Mouse (Mus musculus) layer of hippocampus, adult 11-12 months (tissue): ENCODE measurements around the gene A230050P20Rik.
A peak's percentile ranks its signal among the peaks of the same experiment; 100 is the strongest.

Source experiments
- DNase-seq: peaks from one replicate; pipeline ENCODE4 v3.0.0; 2022; ENCODE audit warnings: low spot score

The A230050P20Rik gene

DNA sequence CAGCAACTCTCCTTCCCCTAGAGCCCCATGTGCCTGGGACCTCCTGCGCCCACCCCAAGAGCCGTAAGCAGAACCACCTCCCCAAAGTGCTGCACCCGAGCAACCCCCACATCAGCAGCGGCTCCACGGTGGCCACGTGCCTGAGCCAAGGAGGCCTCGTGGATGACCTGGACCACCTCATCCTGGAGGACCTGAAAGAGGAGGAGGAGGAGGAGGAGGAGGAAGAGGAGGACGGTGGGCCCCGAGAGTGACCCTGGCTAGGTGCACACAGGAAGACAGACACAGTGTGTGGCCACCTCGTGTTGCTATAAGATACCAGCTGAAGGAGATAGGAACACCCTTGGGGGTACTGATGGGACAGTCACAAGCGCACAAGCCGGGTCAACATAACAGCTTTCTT, 5.1 kb downstream of the A230050P20Rik start:
- no peak for DNase-seq

DNA sequence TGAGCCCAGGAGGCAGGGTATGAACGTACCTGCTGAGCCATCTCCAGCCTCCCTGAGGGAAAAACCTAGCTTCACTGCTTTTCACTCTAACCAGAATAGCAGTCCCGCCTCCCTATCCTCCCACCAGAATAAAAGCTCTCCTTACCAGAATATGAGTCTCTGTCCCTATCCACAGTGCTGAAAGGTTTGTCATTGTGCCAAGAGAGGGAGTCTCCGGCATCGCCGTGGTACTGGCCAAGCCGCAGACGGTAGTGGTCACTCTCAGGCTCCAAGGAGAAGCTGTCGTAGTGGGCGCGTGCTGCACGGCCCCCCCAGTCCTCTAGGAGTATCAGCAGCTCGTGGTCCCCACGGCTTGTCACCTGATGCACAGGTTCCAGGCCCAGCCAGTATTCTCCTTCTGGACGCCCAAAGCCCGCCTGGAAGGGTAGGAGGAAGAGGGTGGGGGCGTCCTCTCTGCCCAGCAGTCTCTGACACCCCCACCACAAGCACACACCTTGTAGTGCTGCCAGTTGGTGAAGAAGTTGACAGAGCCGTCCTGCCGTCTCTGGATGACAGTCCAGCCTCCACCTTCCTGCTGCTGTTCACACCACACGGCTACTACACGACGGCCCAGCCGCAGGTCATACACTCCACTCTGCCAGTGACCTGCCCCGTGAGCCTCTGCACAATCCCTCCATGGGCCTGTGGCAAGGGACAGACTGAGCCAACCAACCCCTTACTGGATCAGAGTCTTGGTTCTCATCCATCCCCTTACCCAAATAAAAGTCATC, 6.8 kb downstream of the A230050P20Rik start:
- DNase-seq, result no peak

DNA sequence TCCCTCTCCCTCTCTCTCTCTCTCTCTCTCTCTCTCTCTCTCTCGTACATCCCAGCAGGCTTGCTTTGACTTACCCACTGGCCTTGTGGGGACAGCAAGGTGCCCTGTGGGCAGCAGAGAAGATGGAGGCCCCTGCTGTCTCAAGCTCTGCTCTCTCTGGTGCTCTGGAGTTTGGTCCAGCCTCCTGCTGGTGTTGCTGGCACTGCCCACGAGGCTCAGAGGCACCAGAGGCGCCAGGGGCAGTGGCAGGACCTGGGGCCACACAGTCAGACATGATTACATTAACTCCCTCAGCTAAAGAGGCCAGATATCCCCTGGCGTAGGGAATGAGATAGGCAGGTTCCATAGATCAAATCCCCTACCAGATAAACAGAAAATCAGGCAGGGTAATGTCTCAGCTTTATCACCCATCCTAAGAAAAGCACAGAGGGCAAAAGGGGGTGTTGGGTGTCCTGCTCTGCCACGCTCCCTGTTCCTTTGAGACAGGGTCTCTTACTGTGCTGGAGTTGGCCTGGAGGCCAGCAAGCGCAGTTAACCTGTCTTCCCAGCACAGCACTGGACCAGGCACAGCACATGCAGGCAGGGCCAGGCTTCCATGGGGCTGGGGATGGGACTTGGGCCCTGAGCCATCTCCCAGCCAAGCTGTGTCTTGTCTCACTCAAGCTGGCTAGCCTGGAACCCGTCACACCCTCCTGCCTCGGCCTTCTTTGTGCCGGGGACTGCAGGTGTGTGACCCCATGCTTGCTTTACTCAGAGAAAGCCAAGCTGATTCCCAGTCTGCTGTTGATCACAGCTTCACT, 8.1 kb downstream of the A230050P20Rik start:
- DNase-seq, result no peak

- no peak for DNase-seq
These were observed 8.9 kb downstream of the A230050P20Rik start for GRCm38 (mm10) chr9:20877118-20878040.

GRCm38 (mm10) chr9:20878041-20878709, 9.7 kb downstream of the A230050P20Rik start:
- peak; percentile 100 for DNase-seq

DNA sequence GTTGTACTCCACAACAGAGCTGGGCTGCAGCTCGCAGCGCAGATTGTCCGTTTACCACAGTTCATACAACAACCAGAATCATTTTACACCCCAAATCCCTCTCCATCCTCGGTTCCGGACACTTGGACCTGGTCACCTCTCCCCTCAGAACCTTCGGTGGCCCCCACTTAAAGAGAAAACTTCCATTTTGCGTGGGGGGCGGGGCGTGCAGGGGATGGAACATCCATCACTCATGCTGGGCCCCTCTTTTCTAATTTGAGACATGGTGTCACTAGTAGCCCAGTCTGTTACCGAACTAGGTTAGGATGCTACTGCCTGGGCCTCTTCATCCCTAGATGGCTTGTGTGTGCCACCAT, 10.2 kb downstream of the A230050P20Rik start:
- DNase-seq, result no peak

DNA sequence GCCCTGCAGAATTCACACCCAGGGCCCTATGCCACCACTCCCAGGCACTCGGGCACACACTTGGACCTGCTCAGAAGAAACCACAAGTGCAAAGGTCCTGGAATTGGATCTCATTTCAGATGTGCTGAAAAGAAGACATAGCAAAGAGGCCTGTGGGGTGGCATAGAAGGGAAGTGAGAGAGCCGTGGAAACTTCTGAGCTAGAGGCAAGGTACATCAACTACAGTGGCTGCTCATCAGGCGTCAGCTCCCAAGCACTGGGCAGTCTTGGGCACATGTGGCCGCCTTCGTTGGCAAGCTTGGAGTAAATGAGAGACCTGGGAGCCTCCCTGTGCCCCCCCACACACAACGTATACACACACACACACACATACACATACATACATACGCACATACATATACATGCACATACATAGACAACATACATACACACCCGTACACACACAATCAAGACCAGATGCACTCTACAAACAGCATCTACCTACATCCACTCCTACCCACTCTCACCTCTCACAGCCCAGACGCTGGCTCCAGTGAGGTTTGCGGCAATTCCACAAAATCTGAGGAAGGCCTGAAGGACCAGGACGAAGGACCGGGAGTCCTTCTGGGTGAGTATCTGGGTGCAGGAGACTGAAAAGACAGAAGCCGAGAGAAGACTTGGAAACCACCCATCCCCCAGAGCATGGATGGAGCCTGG, 10.8 kb downstream of the A230050P20Rik start, which contains the start of gene Angptl6:
Angptl6 (minus strand) TSS at position 631 of the 696 bp plus-strand sequence.
- DNase-seq, result no peak

DNA sequence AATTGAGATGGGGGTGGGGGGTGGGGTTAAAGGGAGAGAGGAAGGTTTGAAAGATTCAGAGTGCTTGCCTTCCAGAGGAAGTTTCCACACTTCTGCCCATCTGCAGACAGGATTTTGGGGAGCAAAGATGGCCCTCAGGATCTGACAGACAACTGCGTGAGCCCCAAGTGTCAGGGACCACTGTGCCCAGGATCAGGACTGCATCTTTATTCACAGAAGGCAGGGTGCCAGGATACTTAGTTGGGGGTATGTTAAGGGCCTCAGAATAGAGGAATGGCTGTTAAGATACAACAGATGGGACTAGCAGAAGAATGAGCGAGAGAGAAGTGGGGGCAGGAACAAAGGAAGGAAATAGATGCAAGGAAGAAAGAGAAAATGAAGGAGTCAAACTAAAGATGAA, 18.1 kb downstream of the A230050P20Rik start:
- no peak for DNase-seq

GRCm38 (mm10) chr9:20887191-20887590, 18.7 kb downstream of the A230050P20Rik start:
- DNase-seq, result no peak

GRCm38 (mm10) chr9:20887704-20888385, 19.4 kb downstream of the A230050P20Rik start, which contains the start of gene Ppan:
Gene Ppan, plus strand, starts transcription at chr9:20888175.
- peak; percentile 96 for DNase-seq

DNA sequence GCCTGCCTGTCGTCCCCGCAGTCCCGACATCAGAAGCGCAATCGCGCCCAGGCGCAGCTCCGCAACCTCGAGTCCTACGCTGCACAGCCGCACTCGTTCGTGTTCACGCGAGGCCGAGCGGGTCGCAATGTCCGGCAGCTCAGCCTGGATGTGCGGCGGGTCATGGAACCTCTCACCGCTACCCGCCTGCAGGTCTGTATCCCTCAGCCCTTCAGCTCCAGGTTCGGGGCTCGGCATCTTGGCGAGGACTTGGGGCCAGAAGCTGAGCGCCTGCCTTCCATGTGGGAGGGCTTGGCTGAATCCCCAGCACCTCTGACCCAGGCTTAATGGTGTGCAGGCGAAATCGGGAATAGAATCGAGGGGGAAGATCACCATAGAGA, 19.9 kb downstream of the A230050P20Rik start:
- no peak for DNase-seq

DNA sequence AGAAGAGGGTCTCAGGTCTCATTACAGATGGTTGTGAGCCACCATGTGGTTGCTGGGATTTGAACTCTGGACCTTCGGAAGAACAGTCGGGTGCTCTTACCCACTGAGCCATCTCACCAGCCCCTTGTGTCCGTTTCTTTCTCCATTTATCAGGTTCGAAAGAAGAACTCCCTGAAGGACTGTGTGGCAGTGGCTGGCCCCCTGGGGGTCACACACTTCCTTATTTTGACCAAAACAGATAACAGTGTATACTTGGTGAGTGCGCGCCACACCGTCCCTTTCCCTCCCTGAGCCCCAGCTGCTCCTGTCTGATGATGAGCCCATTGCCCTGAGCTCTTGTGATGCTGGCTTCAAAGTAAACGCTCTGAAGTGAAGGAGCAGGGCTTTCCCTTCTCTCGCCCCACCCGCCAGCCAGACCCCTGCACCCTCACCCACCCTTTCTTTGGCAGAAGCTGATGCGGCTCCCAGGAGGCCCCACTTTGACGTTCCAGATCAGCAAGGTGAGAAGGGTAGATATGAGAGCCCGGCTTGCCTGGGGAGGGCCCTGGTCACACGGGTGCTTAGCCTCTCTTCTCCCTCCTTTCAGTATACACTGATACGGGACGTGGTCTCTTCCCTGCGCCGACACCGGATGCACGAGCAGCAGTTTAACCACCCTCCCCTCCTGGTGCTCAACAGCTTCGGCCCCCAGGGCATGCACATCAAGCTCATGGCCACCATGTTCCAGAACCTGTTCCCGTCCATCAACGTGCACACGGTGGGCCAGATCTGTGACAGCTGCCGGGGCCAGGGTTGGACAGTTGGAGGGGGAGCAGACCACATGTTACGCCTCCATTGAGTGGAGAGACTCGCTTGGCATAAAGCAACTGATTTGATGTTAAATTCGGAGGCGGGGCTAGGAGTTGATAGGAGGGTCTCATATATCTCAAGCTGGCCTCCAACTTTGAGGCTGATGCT, 21.0 kb downstream of the A230050P20Rik start:
- no peak for DNase-seq

DNA sequence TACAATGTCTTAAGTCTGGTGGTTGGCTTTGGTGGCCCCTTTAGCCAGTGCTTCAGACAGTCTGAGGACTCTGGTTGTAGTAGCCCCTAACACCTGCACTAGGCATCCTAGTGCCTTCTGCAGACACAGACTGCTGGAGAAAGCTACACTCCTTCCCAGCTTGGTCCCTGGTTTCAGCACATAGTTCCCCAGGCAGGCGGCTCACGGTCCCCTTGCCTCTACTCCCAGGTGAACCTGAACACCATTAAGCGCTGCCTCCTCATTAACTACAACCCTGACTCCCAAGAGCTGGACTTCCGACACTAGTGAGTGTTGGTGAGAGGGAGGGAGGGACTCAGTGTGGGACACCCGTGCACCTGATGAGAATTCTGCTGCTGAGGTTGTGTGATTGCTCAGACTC, 22.0 kb downstream of the A230050P20Rik start:
- DNase-seq, result no peak

GRCm38 (mm10) chr9:20891339-20892103, 23.1 kb downstream of the A230050P20Rik start:
- DNase-seq, result no peak

- DNase-seq, result no peak
These were observed 23.7 kb downstream of the A230050P20Rik start for GRCm38 (mm10) chr9:20892104-20892653.

DNA sequence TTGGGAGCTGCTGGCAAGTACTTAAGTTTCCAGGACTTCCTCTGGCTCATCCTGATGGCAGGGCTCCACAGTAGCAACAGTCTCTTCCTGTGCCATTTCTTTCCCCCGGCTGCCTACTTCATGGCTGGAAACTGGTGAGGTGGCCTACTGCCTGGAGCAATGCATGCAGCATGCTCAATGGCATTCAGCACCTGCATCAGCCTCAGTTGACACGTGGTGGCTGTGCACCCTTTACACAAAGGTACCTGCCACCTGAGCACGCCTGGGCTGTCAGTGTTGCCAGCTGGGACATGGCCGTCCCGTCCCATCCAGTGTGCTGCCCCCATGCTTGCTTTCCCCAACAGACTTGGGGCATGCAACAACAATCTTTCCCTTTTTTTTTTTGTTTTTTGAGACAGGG, 24.6 kb downstream of the A230050P20Rik start:
- DNase-seq, result no peak

- DNase-seq, result no peak
These were observed 25.3 kb downstream of the A230050P20Rik start for GRCm38 (mm10) chr9:20893590-20894343.
